Mouse (Mus musculus) liver, embryonic 15.5 days (tissue): ENCODE measurements around the gene Polq. TPM values are rescaled to one million over a fixed set of nuclear protein-coding genes. Genes with fewer than 3 reads are reported as not detected.

Source experiments
- ATAC-seq: fragments of 200-750 bp; cut with Nextera tagmentation; 2 replicates; pipeline ENCODE4 v1.8.0; 2017; ENCODE audit warnings: moderate number of reproducible peaks, mild to moderate bottlenecking, moderate library complexity; ENCODE audit not compliant: insufficient read depth
- H3K27ac ChIP-seq: fragments of 300-500 bp; sonication (generic); replicated peaks from 2 replicates; pipeline ENCODE4 v1.5.1; 2015; ENCODE audit warnings: mild to moderate bottlenecking, inconsistent platforms
- H3K27me3 ChIP-seq: fragments of 300-500 bp; sonication (generic); 2 replicates; pipeline ENCODE4 v1.6.1; 2015; ENCODE audit warnings: mild to moderate bottlenecking, inconsistent platforms
- H3K36me3 ChIP-seq: fragments of 300-500 bp; sonication (generic); replicated peaks from 2 replicates; pipeline ENCODE4 v1.6.1; 2015; ENCODE audit warnings: moderate library complexity, mild to moderate bottlenecking, inconsistent platforms
- H3K4me1 ChIP-seq: fragments of 300-500 bp; sonication (generic); replicated peaks from 2 replicates; pipeline ENCODE4 v1.6.1; 2015; ENCODE audit warnings: inconsistent platforms
- H3K4me2 ChIP-seq: fragments of 300-500 bp; sonication (generic); 2 replicates; pipeline ENCODE4 v1.6.1; 2015; ENCODE audit warnings: moderate library complexity, mild to moderate bottlenecking, inconsistent platforms
- H3K4me3 ChIP-seq: fragments of 300-500 bp; sonication (generic); replicated peaks from 2 replicates; pipeline ENCODE4 v1.5.1; 2015; ENCODE audit warnings: mild to moderate bottlenecking, inconsistent platforms
- H3K9ac ChIP-seq: fragments of 300-500 bp; sonication (generic); 2 replicates; pipeline ENCODE4 v1.6.1; 2015; ENCODE audit warnings: moderate library complexity, mild to moderate bottlenecking, inconsistent platforms
- H3K9me3 ChIP-seq: fragments of 300-500 bp; sonication (generic); replicated peaks from 2 replicates; pipeline ENCODE4 v1.6.1; 2016; ENCODE audit warnings: inconsistent platforms
- WGBS: fragments of 180-500 bp; shearing (Covaris S2); methylation state at CpG from one replicate; pipeline ENCODE4 v1.1.7; 2015; ENCODE audit warnings: mixed read lengths; ENCODE audit not compliant: insufficient replicate concordance; 5-methylcytosine and 5-hydroxymethylcytosine counted together
- polyA plus RNA-seq: library from polyadenylated mRNA; unstranded; fragments of >200 nt; fragmentation: Nextera tagmentation; extraction: Ambion mirVana; gene quantifications from 2 replicates; pipeline ENCODE4 v1.2.1, GENCODE M21; 2015

Polq gene
- 7.5 and 8.1 TPM in 2 replicates for polyA plus RNA-seq

DNA sequence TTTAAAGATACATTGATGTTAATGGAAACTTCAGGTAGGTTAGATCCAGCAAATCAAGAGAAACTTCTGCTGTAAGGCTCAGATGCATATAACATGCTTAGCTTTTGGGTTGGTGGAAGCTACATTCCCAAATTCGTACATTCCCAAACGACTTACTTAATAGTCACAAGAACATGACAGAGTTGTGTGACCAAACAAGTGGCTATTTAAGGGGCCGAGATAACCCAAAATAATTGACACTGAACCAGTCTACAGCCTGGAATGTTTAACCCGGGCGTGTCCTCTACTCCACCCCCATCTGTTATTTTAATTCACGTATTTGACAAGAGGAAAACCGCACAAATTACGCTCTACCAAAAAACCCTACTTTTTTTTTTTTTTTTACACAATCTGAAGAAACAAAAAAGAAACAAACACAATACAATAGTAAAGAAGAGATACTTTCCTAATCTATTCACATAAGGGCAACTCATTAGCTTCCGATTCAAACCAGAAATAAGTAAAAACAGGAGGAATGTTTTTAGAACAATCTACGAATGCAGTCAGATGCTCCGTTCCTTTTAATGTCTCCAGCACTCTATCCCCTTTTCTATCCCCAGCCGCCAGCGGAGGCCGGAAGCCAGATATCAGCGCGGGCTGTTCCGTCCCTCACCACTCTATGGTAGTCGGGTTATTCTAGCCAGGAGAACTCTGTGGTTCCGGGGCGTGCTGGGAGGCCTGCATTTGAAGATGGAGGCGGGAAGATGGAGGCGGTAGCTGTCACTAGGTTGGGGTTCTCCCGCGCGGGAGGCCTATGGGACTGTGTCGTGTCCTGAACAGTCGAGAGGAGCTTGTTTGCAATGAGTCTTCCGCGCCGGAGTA lies at the start of gene Polq:
Polq (plus strand) TSS at position 726 of the 861 bp plus-strand sequence.
- WGBS, result 2% methylated on average over 30 of the region's 30 CpGs
- peak; percentile 96 for ATAC-seq
- peak within 1 kb of the TSS; percentile 66 for H3K27ac ChIP-seq

DNA sequence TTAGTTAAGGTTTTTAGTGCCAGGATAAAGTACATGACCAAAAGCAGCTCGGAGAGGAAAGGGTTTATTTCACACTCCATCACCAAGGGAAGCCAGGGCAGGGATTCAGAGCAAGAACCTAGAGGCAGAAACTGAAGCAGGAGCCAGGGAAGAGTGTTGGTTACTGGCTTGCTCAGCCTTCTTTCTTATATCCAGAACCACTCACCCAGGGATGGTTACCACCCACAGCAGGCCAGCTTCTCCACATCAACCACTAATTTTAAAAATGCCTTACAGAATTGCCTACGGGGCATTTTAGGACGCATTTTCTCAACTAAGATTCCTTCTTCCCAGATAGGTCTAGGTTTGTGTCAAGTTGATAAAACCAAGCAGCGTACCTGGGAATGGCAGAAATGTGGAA lies 48.2 kb upstream of the Polq start:
- ATAC-seq, result no peak
- no peaks in the 10 kb centered on the region for H3K36me3 ChIP-seq
- 64% methylated on average over 4 of the region's 4 CpGs for WGBS

More for the DNA sequence above, at the start of gene Polq:
- Histone ChIP-seq H3K9me3 (no peaks in the 10 kb centered on the region), H3K4me1 (peaks cover 27% of the 10 kb centered on the region), H3K27me3 (no peaks in the 10 kb centered on the region), H3K4me3 (peak within 1 kb of the TSS; percentile 89), H3K9ac (peak within 1 kb of the TSS; percentile 82), H3K36me3 (peaks cover 24% of the 10 kb centered on the region), H3K4me2 (peak within 1 kb of the TSS; percentile 76)

DNA sequence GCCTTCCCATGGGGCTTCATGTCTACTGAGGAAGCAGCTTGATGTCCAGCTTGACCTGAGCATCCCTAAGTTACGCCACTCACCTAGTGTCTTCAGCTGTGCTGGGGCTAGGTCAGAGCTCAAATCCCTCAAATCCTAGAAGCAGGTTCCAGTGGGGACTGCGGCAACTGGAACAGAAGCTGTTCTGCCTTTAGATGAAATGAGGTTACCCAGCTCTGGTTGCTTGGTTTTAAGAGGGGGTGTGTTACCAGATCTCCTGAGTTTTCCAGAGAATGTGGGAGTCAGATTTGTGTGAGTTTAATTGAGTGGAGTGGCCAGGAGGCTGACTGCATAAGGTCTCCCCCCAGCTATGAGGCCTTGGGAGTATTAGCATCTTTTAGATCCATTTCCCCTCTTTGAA lies 32.5 kb upstream of the Polq start:
- Histone ChIP-seq H3K27ac (no peak overlapping the region), H3K4me3 (no peak overlapping the region), H3K4me1 (no peaks in the 10 kb centered on the region), H3K27me3 (no peaks in the 10 kb centered on the region), H3K9ac (no peak overlapping the region), H3K36me3 (no peaks in the 10 kb centered on the region), H3K4me2 (no peak overlapping the region), H3K9me3 (no peaks in the 10 kb centered on the region)
- 73% methylated on average over 2 of the region's 2 CpGs for WGBS
- no peak for ATAC-seq

More for the DNA sequence above, 48.2 kb upstream of the Polq start:
- Histone ChIP-seq H3K27me3 (no peaks in the 10 kb centered on the region), H3K27ac (no peak overlapping the region), H3K4me1 (no peaks in the 10 kb centered on the region), H3K9me3 (no peaks in the 10 kb centered on the region), H3K4me3 (no peak overlapping the region), H3K9ac (no peak overlapping the region), H3K4me2 (no peak overlapping the region)

DNA sequence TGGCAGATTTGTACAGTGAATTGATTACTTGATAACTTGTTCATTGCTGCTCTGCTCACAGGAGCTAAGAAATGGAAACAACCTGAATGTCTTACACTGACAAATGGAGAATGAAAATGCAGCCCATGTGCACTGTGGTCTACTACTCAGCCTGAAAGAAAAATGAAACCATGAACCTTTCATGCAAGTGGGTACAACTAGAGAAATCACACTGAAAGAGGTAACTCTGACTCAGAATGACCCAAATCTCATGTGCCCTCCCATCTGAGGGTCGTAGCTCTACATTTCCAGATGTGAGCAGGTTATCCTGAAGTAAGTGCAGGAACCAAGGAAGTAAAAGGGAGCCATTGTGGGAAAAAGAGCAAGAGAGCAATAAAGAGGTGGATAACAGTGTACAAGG lies 27.8 kb upstream of the Polq start:
- Histone ChIP-seq H3K4me2 (no peak overlapping the region), H3K9me3 (no peaks in the 10 kb centered on the region), H3K4me1 (no peaks in the 10 kb centered on the region), H3K27me3 (no peaks in the 10 kb centered on the region), H3K4me3 (no peak overlapping the region), H3K27ac (no peak overlapping the region), H3K9ac (no peak overlapping the region), H3K36me3 (no peaks in the 10 kb centered on the region)
- no peak for ATAC-seq
- WGBS, result 71% methylated on average over 1 of the region's 1 CpGs

DNA sequence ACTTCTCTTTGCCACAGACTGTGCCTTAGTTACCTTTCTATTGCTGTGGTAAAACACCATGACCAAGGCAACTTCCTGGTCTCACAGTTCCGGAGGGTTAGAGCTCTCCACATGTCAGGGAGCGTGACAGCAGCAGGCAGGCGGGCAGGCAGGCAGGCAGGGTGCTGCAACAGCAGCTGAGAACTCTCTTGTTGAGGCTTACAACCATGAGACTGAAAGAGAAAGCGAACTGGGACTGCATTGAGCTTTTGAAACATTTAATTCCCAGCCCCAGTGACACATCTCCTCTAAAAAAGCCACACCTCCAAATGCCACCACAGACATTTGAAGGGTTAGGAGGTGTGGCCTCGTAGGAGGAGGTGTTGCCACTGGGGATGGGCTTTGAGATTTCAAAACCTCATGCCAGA lies 25.9 kb upstream of the Polq start:
- Histone ChIP-seq H3K4me2 (peak overlapping the region; percentile 31), H3K27ac (no peak overlapping the region), H3K4me3 (0 out of 2 replicates have a peak overlapping the region, but pooled peaks have one; percentile 4), H3K4me1 (no peaks in the 10 kb centered on the region), H3K27me3 (no peaks in the 10 kb centered on the region), H3K9ac (no peak overlapping the region), H3K9me3 (no peaks in the 10 kb centered on the region), H3K36me3 (no peaks in the 10 kb centered on the region)
- 21% methylated on average over 5 of the region's 5 CpGs for WGBS
- no peak; the same call in 1 of the 2 replicates for ATAC-seq

DNA sequence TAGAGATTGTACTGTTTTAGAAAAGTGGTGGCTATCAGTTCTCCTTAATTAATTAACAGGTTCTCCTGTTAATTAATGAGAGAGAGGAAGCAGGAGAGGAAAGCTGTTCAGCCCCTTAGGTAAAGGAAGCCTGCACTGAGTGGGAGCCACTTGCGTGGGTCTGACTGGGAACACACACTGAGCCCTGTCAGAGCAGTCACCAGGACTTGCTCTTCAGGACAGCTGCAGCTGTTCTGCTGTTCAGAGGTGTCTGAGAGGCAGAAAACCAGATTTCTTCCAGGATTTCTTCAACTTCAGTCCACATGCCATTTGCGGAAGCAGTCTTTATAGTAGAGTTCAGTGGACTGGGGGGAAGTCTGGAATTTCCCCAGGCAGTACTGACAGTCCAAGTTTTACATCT lies 24.2 kb upstream of the Polq start:
- Histone ChIP-seq H3K4me3 (no peak overlapping the region), H3K27ac (no peak overlapping the region), H3K9ac (no peak overlapping the region), H3K4me1 (no peaks in the 10 kb centered on the region), H3K36me3 (no peaks in the 10 kb centered on the region), H3K27me3 (no peaks in the 10 kb centered on the region), H3K4me2 (no peak overlapping the region), H3K9me3 (no peaks in the 10 kb centered on the region)
- no peak for ATAC-seq
- WGBS, result 70% methylated on average over 2 of the region's 2 CpGs

DNA sequence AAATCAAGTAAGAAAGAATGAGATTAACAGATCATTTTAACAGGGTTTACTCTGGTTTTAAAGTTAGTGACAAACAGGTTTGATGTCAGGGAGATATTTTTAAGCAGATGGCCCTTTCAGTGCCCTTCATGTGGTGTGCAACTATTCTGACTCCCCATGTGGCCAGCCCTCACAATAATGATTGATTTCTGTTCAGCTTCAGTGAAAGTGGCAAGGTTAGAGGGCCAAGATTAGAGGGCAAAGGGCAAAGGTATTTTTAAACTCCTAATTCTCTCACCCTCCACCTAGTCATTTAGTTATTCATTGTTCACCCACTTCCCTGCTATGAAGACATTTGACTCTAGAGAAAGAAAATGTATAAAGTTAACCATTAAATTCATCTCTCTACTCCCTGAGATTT lies 23.5 kb upstream of the Polq start:
- no peaks in the 10 kb centered on the region for H3K9me3 ChIP-seq
- no peak overlapping the region for H3K4me2 ChIP-seq
- no peaks in the 10 kb centered on the region for H3K36me3 ChIP-seq
- no peaks in the 10 kb centered on the region for H3K27me3 ChIP-seq
- H3K4me1 ChIP-seq, result no peaks in the 10 kb centered on the region
- ATAC-seq, result no peak
- no peak overlapping the region for H3K27ac ChIP-seq
- no peak overlapping the region for H3K9ac ChIP-seq
- no peak overlapping the region for H3K4me3 ChIP-seq

DNA sequence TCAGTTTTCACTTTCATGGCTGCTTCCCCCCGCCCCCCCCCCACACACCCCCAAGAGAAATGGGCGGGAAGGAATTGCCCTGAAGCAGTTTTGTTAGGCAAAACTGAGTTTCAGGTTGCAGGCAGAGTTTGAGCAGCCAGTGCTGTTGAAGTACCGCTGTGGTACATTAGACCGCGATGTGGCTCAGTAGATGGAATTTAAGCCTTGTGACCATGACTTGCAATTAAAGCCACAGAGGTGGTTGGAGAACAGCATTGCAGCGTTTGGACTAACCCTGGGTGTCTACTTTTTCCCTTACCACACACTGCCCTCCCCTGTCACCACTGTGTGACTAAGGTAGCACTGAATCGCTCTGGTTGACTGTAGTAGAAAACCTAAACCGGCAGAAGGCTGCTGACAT lies 22.1 kb upstream of the Polq start:
- Histone ChIP-seq H3K4me2 (no peak overlapping the region), H3K36me3 (no peaks in the 10 kb centered on the region), H3K9me3 (no peaks in the 10 kb centered on the region), H3K4me3 (no peak overlapping the region), H3K4me1 (no peaks in the 10 kb centered on the region), H3K27me3 (no peaks in the 10 kb centered on the region), H3K9ac (no peak overlapping the region), H3K27ac (no peak overlapping the region)
- ATAC-seq, result no peak
- WGBS, result 61% methylated on average over 8 of the region's 8 CpGs

DNA sequence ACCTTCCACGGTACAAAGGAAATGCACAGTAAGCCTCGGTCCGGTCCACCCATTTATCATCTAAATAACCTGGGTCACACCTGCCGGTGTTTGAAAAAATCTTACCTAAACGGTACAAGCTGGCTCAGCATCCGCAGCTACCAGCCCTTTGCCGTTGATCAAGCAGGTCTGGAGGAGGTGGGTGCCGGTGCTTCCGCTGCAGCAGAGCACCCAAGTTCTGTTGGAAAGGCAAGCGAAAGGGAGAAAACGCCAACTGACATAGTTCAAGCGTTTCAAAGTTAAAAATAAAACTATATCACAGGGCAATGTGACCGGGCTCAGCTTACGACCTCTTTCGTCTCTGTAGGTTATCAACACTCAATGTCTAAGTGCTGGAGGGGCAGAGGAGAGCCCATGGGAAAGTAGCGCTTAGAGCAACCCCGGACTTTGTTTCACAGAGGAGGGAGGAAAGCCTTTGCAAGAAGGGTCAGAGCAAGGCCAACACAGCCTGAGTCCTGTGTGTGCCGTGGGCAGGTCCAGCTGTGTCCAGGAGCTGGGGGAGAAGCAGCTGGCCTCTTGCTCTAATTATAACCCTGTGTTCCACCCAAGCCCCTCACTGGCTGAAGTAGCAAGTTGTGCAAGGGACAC lies 21.5 kb upstream of the Polq start, which contains the start of gene Fbxo40:
Fbxo40 (minus strand) TSS at position 469 of the 627 bp plus-strand sequence.
- 66% methylated on average over 18 of the region's 18 CpGs for WGBS

DNA sequence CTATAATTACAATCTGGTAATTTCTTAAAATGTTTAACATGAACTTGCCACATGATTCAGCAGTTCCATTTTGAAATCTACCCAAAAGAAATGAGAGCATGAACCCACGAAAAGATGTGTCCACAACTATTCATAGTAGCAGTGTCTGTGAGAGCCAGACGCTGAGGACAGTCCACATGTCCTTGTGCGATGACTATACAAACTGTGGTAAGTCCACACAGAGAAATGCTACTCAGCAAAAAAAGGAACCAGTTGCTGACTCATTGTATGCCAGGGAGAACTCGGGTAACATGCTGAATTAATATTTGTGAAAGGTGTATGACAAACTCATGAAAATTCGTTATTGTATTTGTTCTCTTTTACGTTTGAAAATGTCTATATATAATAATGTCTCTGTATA lies 13.9 kb upstream of the Polq start:
- no peaks in the 10 kb centered on the region for H3K36me3 ChIP-seq
- H3K27ac ChIP-seq, result no peak overlapping the region
- H3K4me3 ChIP-seq, result no peak overlapping the region
- no peaks in the 10 kb centered on the region for H3K4me1 ChIP-seq
- H3K9ac ChIP-seq, result no peak overlapping the region
- H3K27me3 ChIP-seq, result no peaks in the 10 kb centered on the region
- WGBS, result 40% methylated on average over 6 of the region's 6 CpGs
- H3K9me3 ChIP-seq, result no peaks in the 10 kb centered on the region
- H3K4me2 ChIP-seq, result no peak overlapping the region
- no peak for ATAC-seq

More for the DNA sequence above, 21.5 kb upstream of the Polq start, which contains the start of gene Fbxo40:
- H3K4me1 ChIP-seq, result no peaks in the 10 kb centered on the region
- ATAC-seq, result no peak
- H3K9ac ChIP-seq, result no peak within 1 kb of the TSS
- no peaks in the 10 kb centered on the region for H3K9me3 ChIP-seq
- H3K27me3 ChIP-seq, result no peaks in the 10 kb centered on the region
- H3K4me2 ChIP-seq, result no peak within 1 kb of the TSS
- H3K4me3 ChIP-seq, result no peak within 1 kb of the TSS
- no peak within 1 kb of the TSS for H3K27ac ChIP-seq
- H3K36me3 ChIP-seq, result no peaks in the 10 kb centered on the region

DNA sequence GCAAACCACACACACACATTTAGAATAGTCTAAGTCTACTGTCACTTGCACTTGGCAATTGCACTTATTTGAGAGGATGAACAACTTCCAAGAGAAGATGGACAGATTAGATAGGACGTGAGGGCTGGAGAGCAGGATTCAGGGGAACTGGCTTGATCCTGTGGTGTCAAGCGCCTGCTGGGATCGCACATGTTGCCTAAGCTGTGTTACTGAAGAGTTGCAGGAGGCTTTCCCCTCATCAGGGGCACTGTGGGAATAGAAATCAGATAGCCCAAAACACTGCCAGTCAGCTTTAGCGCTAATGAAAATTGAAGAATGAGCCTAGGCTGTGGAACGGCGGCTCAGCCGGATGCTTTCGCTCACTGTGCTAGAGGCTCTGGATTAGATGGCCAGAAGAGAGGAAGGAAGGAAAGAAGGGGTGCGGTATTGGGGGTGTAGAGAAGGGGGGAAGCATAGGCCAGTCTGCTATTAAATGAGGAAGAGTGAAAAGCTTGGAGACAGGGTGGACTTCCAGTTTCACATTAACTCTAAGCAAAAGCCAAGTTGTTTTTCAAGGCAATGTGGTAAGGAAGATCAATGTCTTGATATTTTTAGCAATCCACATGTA lies 12.1 kb upstream of the Polq start:
- H3K27ac ChIP-seq, result no peak overlapping the region
- H3K4me3 ChIP-seq, result no peak overlapping the region
- no peak for ATAC-seq
- no peaks in the 10 kb centered on the region for H3K27me3 ChIP-seq
- WGBS, result 42% methylated on average over 9 of the region's 9 CpGs
- no peak overlapping the region for H3K9ac ChIP-seq
- no peaks in the 10 kb centered on the region for H3K4me1 ChIP-seq
- no peaks in the 10 kb centered on the region for H3K36me3 ChIP-seq
- H3K9me3 ChIP-seq, result no peaks in the 10 kb centered on the region
- H3K4me2 ChIP-seq, result no peak overlapping the region
